Mouse (Mus musculus) MEL (cell line): ENCODE measurements around the gene Kcnab1. TPM values are rescaled to one million over a fixed set of nuclear protein-coding genes. Genes with fewer than 3 reads are reported as not detected.

Experiments
- DNase-seq: peaks from one replicate; pipeline ENCODE4 v3.0.0; 2011; ENCODE audit warnings: low read depth, low spot score
- H3K27ac ChIP-seq: 2 replicates; pipeline ENCODE4 v1.5.1; 2012; ENCODE audit warnings: low read depth, mild to moderate bottlenecking, control low read depth, low read length, moderate library complexity; ENCODE audit not compliant: control insufficient read depth
- H3K27me3 ChIP-seq, 2 experiments: fragments of 150-350 bp in 1 of 2; sonication (generic) in 1 of 2; 2 replicates each; pipeline ENCODE4 v1.6.1; 2012; ENCODE audit warnings: low read length in 2 of 2, mild to moderate bottlenecking in 2 of 2, improper control_type of control experiment in 1 of 2, moderate library complexity in 1 of 2; ENCODE audit not compliant: insufficient read depth in 2 of 2, control insufficient read depth in 1 of 2
- H3K36me3 ChIP-seq, 2 experiments: 2 replicates each; pipeline ENCODE4 v1.6.1; 2012 to 2014; ENCODE audit warnings: low read length in 2 of 2, improper control_type of control experiment in 1 of 2, inconsistent platforms in 1 of 2, mild to moderate bottlenecking in 1 of 2; ENCODE audit not compliant: insufficient read depth in 2 of 2, control insufficient read depth in 1 of 2
- H3K4me1 ChIP-seq, 2 experiments: fragments of 150-350 bp in 1 of 2; sonication (generic) in 1 of 2; 2 replicates each; pipeline ENCODE4 v1.6.1; 2012; ENCODE audit warnings: low read length in 2 of 2, improper control_type of control experiment in 1 of 2, mild to moderate bottlenecking in 1 of 2; ENCODE audit not compliant: insufficient read depth in 2 of 2, control insufficient read depth in 1 of 2
- H3K4me3 ChIP-seq, 2 experiments: fragments of 150-350 bp in 1 of 2; sonication (generic) in 1 of 2; 2 replicates each; pipeline ENCODE4 v1.5.1; 2012; ENCODE audit warnings: low read depth in 2 of 2, low read length in 2 of 2, mild to moderate bottlenecking in 2 of 2, moderate library complexity in 2 of 2, control low read depth in 1 of 2, improper control_type of control experiment in 1 of 2; ENCODE audit not compliant: control insufficient read depth in 1 of 2, insufficient read depth in 1 of 2
- H3K79me2 ChIP-seq: 2 replicates; pipeline ENCODE4 v1.6.1; 2012; ENCODE audit warnings: mild to moderate bottlenecking, low read length, moderate library complexity; ENCODE audit not compliant: control insufficient read depth, poor library complexity, insufficient read depth
- H3K9ac ChIP-seq: 2 replicates; pipeline ENCODE4 v1.6.1; 2012; ENCODE audit warnings: low read depth, mild to moderate bottlenecking, control low read depth, low read length, moderate library complexity; ENCODE audit not compliant: control insufficient read depth, poor library complexity, severe bottlenecking
- H3K9me3 ChIP-seq: fragments of 150-350 bp; sonication (generic); replicated peaks from 2 replicates; pipeline ENCODE4 v1.6.1; 2012; ENCODE audit warnings: mild to moderate bottlenecking, low read length, improper control_type of control experiment, moderate library complexity; ENCODE audit not compliant: insufficient read depth
- BHLHE40 ChIP-seq: IDR thresholded peaks from 2 replicates; pipeline ENCODE4 v1.6.1; 2012; ENCODE audit warnings: low read depth, mild to moderate bottlenecking, inconsistent platforms, low read length, improper control_type of control experiment, borderline replicate concordance
- CHD2 ChIP-seq: IDR thresholded peaks from 2 replicates; pipeline ENCODE4 v1.6.1; 2011; ENCODE audit warnings: low read length, improper control_type of control experiment
- E2F4 ChIP-seq: IDR thresholded peaks from 2 replicates; pipeline ENCODE4 v1.6.1; 2011; ENCODE audit warnings: low read depth, low read length, improper control_type of control experiment, borderline replicate concordance
- ELF1 ChIP-seq: IDR thresholded peaks from 2 replicates; pipeline ENCODE4 v1.6.1; 2014; ENCODE audit warnings: low read depth, mild to moderate bottlenecking, inconsistent platforms, low read length, improper control_type of control experiment, moderate library complexity
- ETS1 ChIP-seq: IDR thresholded peaks from 2 replicates; pipeline ENCODE4 v1.6.1; 2012; ENCODE audit warnings: low read depth, mild to moderate bottlenecking, inconsistent platforms, low read length, improper control_type of control experiment, moderate library complexity
- GATA1 ChIP-seq: IDR thresholded peaks from 2 replicates; pipeline ENCODE4 v1.6.1; 2011; ENCODE audit warnings: low read depth, low read length, improper control_type of control experiment
- JUND ChIP-seq: IDR thresholded peaks from 2 replicates; pipeline ENCODE4 v1.6.1; 2011; ENCODE audit warnings: low read depth, mild to moderate bottlenecking, improper control_type of control experiment, low read length
- KAT2A ChIP-seq: conservative IDR thresholded peaks from 2 replicates; pipeline ENCODE4 v1.6.1; 2012; ENCODE audit warnings: low read depth, low read length, improper control_type of control experiment, inconsistent platforms
- MAX ChIP-seq: IDR thresholded peaks from 2 replicates; pipeline ENCODE4 v1.6.1; 2011; ENCODE audit warnings: low read length, improper control_type of control experiment
- MEF2A ChIP-seq: IDR thresholded peaks from 2 replicates; pipeline ENCODE4 v1.6.1; 2014; ENCODE audit warnings: low read depth, mild to moderate bottlenecking, inconsistent platforms, low read length, improper control_type of control experiment; ENCODE audit not compliant: poor library complexity, insufficient replicate concordance, severe bottlenecking; ENCODE audit errors: extremely low read depth
- MXI1 ChIP-seq: IDR thresholded peaks from 2 replicates; pipeline ENCODE4 v1.6.1; 2011; ENCODE audit warnings: mild to moderate bottlenecking, low read depth, low read length, improper control_type of control experiment
- MYB ChIP-seq: IDR thresholded peaks from 2 replicates; pipeline ENCODE4 v1.6.1; 2011; ENCODE audit warnings: mild to moderate bottlenecking, low read depth, low read length, improper control_type of control experiment
- MYC ChIP-seq: IDR thresholded peaks from 2 replicates; pipeline ENCODE4 v1.6.1; 2011; ENCODE audit warnings: low read depth, mild to moderate bottlenecking, low read length, improper control_type of control experiment, moderate library complexity
- POLR2A ChIP-seq, 2 experiments: IDR thresholded peaks; 2 replicates each; pipeline ENCODE4 v1.6.1; 2011 to 2012; ENCODE audit warnings: low read length in 2 of 2, mild to moderate bottlenecking in 2 of 2, control low read depth in 1 of 2, improper control_type of control experiment in 1 of 2, low read depth in 1 of 2, moderate library complexity in 1 of 2; ENCODE audit not compliant: control insufficient read depth in 1 of 2, insufficient read depth in 1 of 2, poor library complexity in 1 of 2
- POLR2AphosphoS2 ChIP-seq: IDR thresholded peaks from 2 replicates; pipeline ENCODE4 v1.6.1; 2011; ENCODE audit warnings: low read length, improper control_type of control experiment
- POLR2AphosphoS5 ChIP-seq: IDR thresholded peaks from 2 replicates; pipeline ENCODE4 v1.6.1; 2012; ENCODE audit warnings: low read depth, borderline replicate concordance, mild to moderate bottlenecking, inconsistent platforms, low read length, moderate library complexity, mixed read lengths
- RAD21 ChIP-seq: IDR thresholded peaks from 2 replicates; pipeline ENCODE4 v1.6.1; 2011; ENCODE audit warnings: mild to moderate bottlenecking, low read depth, low read length, improper control_type of control experiment
- SIN3A ChIP-seq: IDR thresholded peaks from 2 replicates; pipeline ENCODE4 v1.6.1; 2012; ENCODE audit warnings: low read length, improper control_type of control experiment, inconsistent platforms
- SMC3 ChIP-seq: IDR thresholded peaks from 2 replicates; pipeline ENCODE4 v1.6.1; 2011; ENCODE audit warnings: low read depth, low read length, improper control_type of control experiment
- TAL1 ChIP-seq: IDR thresholded peaks from 2 replicates; pipeline ENCODE4 v1.6.1; 2012; ENCODE audit warnings: mild to moderate bottlenecking, inconsistent platforms, low read length, moderate library complexity, mixed read lengths
- TBP ChIP-seq: IDR thresholded peaks from 2 replicates; pipeline ENCODE4 v1.8.0; 2011; ENCODE audit warnings: low read depth, low read length, improper control_type of control experiment
- USF2 ChIP-seq, 2 experiments: IDR thresholded peaks; 2 replicates each; pipeline ENCODE4 v1.6.1; 2011 to 2012; ENCODE audit warnings: improper control_type of control experiment in 2 of 2, low read length in 2 of 2, borderline replicate concordance in 1 of 2, inconsistent platforms in 1 of 2, low read depth in 1 of 2, mild to moderate bottlenecking in 1 of 2; ENCODE audit not compliant: insufficient read depth in 1 of 2
- ZC3H11A ChIP-seq: IDR thresholded peaks from 2 replicates; pipeline ENCODE4 v1.6.1; 2012; ENCODE audit warnings: low read depth, mild to moderate bottlenecking, inconsistent platforms, low read length, improper control_type of control experiment
- ZKSCAN1 ChIP-seq: IDR thresholded peaks from 2 replicates; pipeline ENCODE4 v1.6.1; 2012; ENCODE audit warnings: low read depth, mild to moderate bottlenecking, inconsistent platforms, low read length, improper control_type of control experiment, moderate library complexity
- ZMIZ1 ChIP-seq: IDR thresholded peaks from 2 replicates; pipeline ENCODE4 v1.6.1; 2012; ENCODE audit warnings: low read depth, mild to moderate bottlenecking, inconsistent platforms, low read length, improper control_type of control experiment, moderate library complexity
- ZNF384 ChIP-seq: IDR thresholded peaks from 2 replicates; pipeline ENCODE4 v1.6.1; 2012; ENCODE audit warnings: low read depth, mild to moderate bottlenecking, inconsistent platforms, low read length, improper control_type of control experiment
- polyA plus RNA-seq, 2 experiments: library from polyadenylated mRNA; stranded (reverse) in 1 of 2; unstranded in 1 of 2; fragments of >175 nt in 1 of 2; fragments of >200 nt in 1 of 2; gene quantifications; 2 replicates each; pipeline versions ENCODE4 v1.2.1 to v1.2.4; 2012; ENCODE audit warnings: low replicate concordance in 2 of 2, low read depth in 1 of 2; ENCODE audit not compliant: insufficient read length in 2 of 2, insufficient read depth in 1 of 2, missing spikeins in 1 of 2
- total RNA-seq: library from RNA; depleted of rRNA; stranded (reverse); fragments of 300-350 nt; gene quantifications from 2 replicates; pipeline ENCODE4 v1.2.3, GENCODE M21; 2012

The Kcnab1 gene
- total and polyA plus RNA-seq, 3 experiments: 0.06 to 0.08 TPM; not detected in 1

GRCm38 (mm10) chr3:65138739-65139138, 29.6 kb downstream of the Kcnab1 start:
- Histone ChIP-seq H3K79me2 (no peaks in the 10 kb centered on the region), H3K27me3 (no peaks in the 10 kb centered on the region), H3K9me3 (no peaks in the 10 kb centered on the region), H3K4me3 (no peak overlapping the region), H3K27ac (no peak overlapping the region), H3K9ac (no peak overlapping the region), H3K36me3 (no peaks in the 10 kb centered on the region), H3K4me1 (no peaks in the 10 kb centered on the region)
- TF ChIP-seq E2F4: no peak
- TF ChIP-seq ETS1: no peak
- no peak for TF ChIP-seq ZKSCAN1
- no peak for TF ChIP-seq POLR2A (IDR thresholded peaks at IDR 0.05; ENCODE audit: control insufficient read depth in 1 of 2, insufficient read depth in 1 of 2, low read depth in 1 of 2, low read length in 2 of 2, poor library complexity in 1 of 2)
- DNase-seq: no peak

GRCm38 (mm10) chr3:65145152-65145551, 36.0 kb downstream of the Kcnab1 start:
- Histone ChIP-seq H3K27ac (no peak overlapping the region), H3K9ac (no peak overlapping the region), H3K79me2 (no peaks in the 10 kb centered on the region), H3K4me3 (no peak overlapping the region), H3K27me3 (no peaks in the 10 kb centered on the region), H3K36me3 (no peaks in the 10 kb centered on the region), H3K4me1 (no peaks in the 10 kb centered on the region), H3K9me3 (no peaks in the 10 kb centered on the region)
- no peak for DNase-seq
- TF ChIP-seq SIN3A: no peak
- TF ChIP-seq BHLHE40: no peak
- TF ChIP-seq TAL1: no peak
- TF ChIP-seq ZKSCAN1: no peak
- TF ChIP-seq RAD21: no peak
- no peak for TF ChIP-seq ELF1
- TF ChIP-seq TBP: no peak
- TF ChIP-seq ZC3H11A: no peak
- TF ChIP-seq ZMIZ1: no peak
- no peak for TF ChIP-seq CHD2

DNA sequence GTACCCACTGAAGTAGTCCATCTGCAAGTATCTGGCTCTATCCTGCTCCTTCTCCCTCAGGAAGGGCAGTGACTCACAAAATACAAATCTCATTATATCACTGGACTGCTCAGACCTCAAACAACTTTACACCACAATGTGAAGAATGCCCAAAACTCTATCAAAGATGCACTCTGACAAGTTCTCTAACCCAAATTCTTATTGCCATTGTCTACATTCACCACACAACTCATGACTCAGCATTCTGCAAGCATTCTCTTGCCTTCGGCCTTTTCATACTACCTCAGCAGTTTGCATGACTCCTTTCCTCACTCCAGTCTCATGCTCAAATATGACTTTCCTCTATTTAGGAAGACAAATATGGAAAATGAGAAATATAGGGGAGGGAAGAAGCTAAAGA, 42.6 kb downstream of the Kcnab1 start:
- Histone ChIP-seq H3K9ac (no peak overlapping the region), H3K4me3 (no peak overlapping the region), H3K4me1 (no peaks in the 10 kb centered on the region), H3K27me3 (no peaks in the 10 kb centered on the region), H3K36me3 (no peaks in the 10 kb centered on the region), H3K79me2 (no peaks in the 10 kb centered on the region), H3K9me3 (no peaks in the 10 kb centered on the region), H3K27ac (no peak overlapping the region)
- no peak for TF ChIP-seq MYB
- TF ChIP-seq ZNF384: no peak
- no peak for TF ChIP-seq KAT2A
- no peak for TF ChIP-seq SMC3
- no peak for TF ChIP-seq ZKSCAN1
- no peak for TF ChIP-seq POLR2A (IDR thresholded peaks at IDR 0.05; ENCODE audit: control insufficient read depth in 1 of 2, insufficient read depth in 1 of 2, low read depth in 1 of 2, low read length in 2 of 2, poor library complexity in 1 of 2)
- no peak for TF ChIP-seq MYC
- TF ChIP-seq MEF2A: no peak
- TF ChIP-seq USF2 (IDR thresholded peaks at IDR 0.05; ENCODE audit: borderline replicate concordance in 1 of 2, insufficient read depth in 1 of 2, low read depth in 1 of 2, low read length in 2 of 2): no peak
- no peak for TF ChIP-seq JUND
- no peak for TF ChIP-seq POLR2AphosphoS2
- TF ChIP-seq POLR2AphosphoS5: no peak
- TF ChIP-seq CHD2: no peak
- TF ChIP-seq MXI1: no peak
- no peak for TF ChIP-seq GATA1
- no peak for TF ChIP-seq MAX
- TF ChIP-seq ETS1: no peak
- no peak for DNase-seq
